Mouse (Mus musculus) brain, embryonic 14.5 days (tissue): ENCODE measurements at regions not wholly inside any gene's neighbourhood (a gene's known extent, or its start where the extent isn't known, plus 50 kb on each side); places are given as distances from the start of the nearest gene placed in this dataset.

Experiments
- CTCF ChIP-seq: fragments of 200-500 bp; IDR thresholded peaks from 2 replicates; pipeline ENCODE4 v1.5.1; 2012; ENCODE audit warnings: inconsistent platforms, mild to moderate bottlenecking, moderate library complexity, borderline replicate concordance; ENCODE audit not compliant: insufficient read depth, insufficient read length; ENCODE audit errors: extremely low read depth
- POLR2A ChIP-seq: fragments of 200-500 bp; IDR thresholded peaks from 2 replicates; pipeline ENCODE4 v1.6.1; 2012; ENCODE audit warnings: mild to moderate bottlenecking, inconsistent platforms, borderline replicate concordance; ENCODE audit not compliant: poor library complexity, insufficient read depth, insufficient read length, severe bottlenecking; ENCODE audit errors: extremely low read depth

GRCm38 (mm10) chr1:61378240-61378639, 260.4 kb upstream of the Pard3b start:
- TF ChIP-seq CTCF = no peak
- no peak for TF ChIP-seq POLR2A
